Mouse (Mus musculus): ENCODE results near the gene Caskin2.

The Caskin2 gene

GRCm38 (mm10) chr11:115830550-115831325 is 17.3 kb upstream of the Caskin2 start:
- DNase-seq, result no peak

- no peak for DNase-seq
Measured at GRCm38 (mm10) chr11:115829036-115829435, 15.6 kb upstream of the Caskin2 start.

- DNase-seq, result no peak
Measured at GRCm38 (mm10) chr11:115827624-115828023, 14.2 kb upstream of the Caskin2 start.

- no peak for DNase-seq
Measured at GRCm38 (mm10) chr11:115826487-115826886, 13.0 kb upstream of the Caskin2 start.

DNA sequence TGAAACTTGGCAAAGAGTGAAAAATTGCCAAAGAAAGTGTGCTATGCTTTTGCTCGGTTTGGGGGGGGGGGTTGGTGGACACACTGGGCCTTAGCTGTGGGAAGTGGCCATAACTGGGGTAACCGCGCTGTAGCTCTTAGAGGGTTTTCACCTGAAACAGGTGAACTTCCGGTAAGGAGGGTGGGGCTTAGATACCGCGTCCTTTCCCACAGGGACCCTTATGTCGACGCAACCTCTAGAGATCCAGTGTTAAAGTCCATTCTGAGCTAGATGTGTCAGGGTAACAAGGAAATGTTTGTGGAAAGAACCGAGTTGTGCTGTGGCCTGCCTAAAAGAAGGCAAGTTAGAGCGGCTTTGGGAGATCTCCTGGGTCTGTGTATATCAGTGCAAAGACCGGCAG is 11.4 kb upstream of the Caskin2 start:
- no peak for DNase-seq

DNA sequence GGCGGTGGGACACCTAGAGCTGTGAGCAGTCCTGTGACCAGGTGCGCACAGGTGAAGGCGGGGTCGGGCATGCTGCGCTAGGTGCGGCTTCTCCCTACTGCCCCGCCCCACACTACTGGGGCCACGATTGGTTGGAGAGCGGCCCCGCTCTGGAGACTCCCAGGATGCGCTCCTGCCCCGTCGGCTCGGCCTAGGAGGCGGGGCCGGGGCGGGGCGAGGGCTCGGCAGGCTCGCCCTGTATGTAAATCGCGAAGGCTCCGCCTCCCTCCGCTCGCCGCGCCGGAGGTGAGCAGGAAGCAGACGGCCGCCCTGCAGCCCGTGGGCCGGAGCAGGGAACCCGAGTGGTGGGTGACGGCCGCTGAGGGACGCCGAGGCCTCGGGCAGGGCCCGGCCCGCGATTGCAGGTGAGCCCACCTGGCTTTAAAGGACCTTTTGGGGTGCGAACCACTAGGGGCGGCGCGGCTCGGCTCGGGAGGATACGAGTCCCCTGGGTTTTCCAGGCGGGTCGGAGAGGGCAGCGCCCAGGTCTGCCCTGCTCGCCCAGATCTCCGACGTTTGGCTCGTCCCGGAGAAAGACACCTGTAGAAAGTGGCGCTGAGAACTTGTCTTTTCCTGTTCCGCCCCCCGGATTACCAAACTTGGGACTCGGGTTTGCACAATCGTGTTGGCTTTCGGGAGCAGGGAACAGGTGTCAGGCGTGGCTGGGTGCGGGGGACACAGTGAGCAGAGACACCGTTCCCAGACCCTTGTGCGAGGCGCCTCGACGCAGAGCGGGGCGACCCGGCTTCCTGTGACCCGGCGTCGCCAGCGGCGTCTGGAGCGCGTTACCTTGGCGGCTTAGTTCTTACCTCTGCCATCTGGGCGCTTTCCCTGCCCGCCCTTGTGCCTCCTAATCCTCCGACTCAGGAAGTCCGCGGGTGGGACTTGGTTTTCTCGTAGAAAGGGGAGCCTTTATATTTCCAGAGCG is 10.6 kb upstream of the Caskin2 start, which contains the start of gene Llgl2:
Llgl2 (plus strand) TSS at position 276 of the 967 bp plus-strand sequence.
- peak; percentile 71 for DNase-seq

GRCm38 (mm10) chr11:115821001-115821400 is 7.6 kb upstream of the Caskin2 start:
- DNase-seq, result no peak

DNA sequence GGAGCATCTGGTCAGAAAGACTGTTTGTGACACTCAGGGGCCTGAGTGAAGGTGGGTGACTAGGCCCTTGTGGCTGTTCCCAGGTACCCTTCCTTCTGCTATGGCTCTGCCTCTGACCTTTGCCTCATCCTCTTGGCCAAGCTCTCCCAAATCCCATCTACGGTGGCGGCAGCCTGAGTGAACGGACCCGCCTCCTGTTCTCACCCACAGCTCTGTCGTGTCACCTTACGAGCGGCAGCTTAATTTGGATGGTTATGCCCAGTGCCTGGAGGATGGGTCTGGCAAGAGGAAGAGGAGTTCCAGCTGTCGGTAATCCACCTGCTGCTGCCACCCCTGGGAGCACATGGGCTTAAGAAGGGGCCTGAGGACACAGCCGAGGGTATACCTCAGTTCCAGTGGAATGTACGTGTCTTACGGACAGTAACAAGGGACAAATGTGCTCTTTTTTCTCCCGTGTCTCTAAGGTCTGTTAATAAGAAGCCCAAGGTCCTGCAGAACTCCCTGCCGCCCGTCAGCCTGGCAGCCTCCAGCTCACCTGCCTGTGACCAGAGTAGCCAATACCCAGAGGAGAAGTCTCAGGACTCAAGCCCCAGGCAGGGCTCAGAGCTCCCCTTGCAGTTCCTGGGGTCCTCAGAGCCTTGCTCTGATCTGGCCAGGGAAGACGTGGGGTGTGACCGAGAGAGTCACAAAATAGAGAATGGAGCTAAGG is 6.6 kb upstream of the Caskin2 start:
- DNase-seq, result no peak

DNA sequence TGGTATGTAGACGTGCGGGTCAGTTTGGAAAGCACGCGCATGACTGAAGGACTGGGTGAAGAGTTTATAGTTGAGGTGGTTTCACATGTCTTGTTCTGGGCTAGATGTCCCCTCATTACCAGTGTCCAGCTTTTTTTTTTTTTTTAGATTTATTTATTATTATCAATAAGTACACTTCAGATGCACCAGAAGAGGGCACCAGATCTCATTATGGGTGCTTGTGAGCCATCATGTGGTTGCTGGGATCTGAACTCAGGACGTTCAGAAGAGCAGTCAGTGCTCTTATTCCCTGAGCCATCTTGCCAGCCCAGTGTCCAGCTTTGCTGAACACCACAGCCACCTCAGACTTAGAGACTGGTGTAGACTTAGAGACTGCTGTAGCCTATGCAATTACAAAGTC is 3.9 kb upstream of the Caskin2 start:
- DNase-seq, result no peak

DNA sequence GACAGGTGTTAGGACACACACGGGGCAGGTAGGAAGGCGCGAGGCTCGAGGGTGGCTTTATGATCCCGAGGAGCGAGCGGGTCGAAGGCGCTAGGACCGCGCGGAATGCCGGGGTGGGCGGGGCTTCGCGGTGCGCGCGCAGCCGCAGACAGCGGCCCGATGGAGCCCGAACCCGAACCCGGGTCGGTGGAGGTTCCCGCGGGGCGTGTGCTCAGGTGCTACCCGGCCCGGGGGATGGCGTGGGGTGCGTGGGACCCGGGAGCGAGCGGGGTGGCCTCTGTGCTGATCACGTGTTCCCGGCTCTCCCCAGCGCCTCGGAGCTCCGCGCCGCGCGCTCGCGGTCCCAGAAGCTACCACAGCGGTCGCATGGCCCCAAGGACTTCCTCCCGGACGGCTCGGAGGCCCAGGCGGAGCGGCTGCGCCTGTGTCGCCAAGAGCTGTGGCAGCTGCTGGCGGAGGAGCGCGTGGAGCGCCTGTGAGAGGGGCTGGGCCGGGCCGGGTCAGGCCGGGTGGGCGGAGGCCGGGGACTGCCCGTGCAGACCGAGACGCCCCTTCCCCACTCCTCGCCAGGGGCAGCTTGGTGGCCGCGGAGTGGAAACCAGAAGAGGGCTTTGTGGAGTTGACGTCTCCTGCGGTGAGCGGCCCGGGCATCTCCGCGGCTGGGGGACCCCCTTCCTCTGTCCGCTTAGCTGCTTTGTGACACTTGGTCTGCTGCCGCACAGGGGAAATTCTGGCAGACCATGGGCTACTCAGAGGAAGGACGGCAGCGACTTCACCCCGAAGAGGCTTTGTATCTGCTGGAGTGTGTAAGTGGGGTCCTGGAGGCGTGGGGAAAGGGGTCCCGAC is 1.4 kb upstream of the Caskin2 start, which contains the start of gene Tsen54:
Tsen54 (plus strand) TSS at position 120 of the 846 bp plus-strand sequence.
- DNase-seq, result peak; percentile 87

- DNase-seq, result no peak
Measured at GRCm38 (mm10) chr11:115812533-115813420, 662 bp downstream of the Caskin2 start.

DNA sequence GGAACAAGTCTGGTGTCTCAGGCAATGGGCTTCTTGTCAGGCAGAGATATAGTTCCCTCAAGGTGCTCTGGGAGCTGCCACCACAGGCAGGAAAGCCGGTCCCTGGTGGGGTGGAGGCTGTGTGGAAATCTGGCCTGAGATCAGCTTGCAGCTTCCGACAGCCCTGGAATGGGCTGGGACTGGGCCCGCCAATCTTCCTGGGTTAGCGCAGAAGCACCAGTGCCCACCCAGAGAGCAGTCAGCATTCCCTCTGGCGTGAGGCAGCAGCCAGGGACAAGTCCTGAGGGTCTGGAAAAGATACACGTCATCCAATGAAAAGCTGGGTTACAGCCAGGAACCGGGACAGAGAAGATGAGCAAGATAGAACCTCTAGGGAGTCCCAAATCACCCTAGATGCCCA is 1.3 kb downstream of the Caskin2 start:
- no peak for DNase-seq

- no peak for DNase-seq
Measured at GRCm38 (mm10) chr11:115811381-115812093, 1.9 kb downstream of the Caskin2 start.

GRCm38 (mm10) chr11:115810377-115810776 is 3.1 kb downstream of the Caskin2 start:
- DNase-seq, result no peak

DNA sequence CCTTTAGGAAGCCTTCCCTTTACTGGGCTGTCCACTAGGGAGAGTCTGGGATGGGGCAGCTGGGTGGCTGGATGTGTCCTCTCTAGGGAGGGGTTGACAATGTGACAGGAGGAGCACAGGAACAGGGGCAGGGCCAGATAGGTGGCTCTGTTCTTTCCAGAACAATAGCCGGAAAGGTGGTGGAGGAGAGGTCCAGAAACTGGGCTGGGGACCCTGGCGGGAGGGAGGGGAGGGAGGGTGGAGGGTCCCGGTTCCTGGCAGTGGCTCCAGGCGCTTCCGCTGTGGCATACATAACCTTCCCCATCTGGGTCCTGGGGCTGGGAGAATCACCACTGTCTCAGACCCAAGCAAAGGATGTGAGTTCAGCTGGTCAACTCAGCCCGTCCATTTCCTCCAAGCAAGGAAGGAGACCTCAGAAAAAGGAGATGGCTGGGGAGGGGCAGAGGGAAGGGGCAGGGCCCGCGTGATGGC is 4.1 kb downstream of the Caskin2 start:
- DNase-seq, result no peak

- no peak for DNase-seq
Measured at GRCm38 (mm10) chr11:115808696-115809310, 4.6 kb downstream of the Caskin2 start.

DNA sequence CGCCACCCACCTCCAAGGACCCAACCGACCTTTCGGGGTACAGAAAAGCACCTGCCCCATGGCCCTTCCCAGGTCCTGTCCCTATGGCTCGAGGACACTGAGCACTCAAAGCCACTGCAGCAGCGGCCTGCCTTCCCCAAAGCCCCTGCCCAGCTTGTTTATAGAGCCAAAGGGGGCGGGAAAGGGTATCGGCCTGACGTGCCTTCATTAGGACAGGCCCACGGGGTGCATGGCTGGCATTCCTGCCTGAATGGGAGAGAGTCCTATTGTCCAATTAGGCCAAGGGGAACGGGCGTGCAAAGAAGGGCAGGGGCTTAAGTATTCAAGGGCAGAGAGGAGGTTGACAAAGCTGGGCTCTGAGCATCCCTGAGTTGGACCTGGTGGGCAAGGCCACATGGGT is 5.5 kb downstream of the Caskin2 start:
- DNase-seq, result no peak

DNA sequence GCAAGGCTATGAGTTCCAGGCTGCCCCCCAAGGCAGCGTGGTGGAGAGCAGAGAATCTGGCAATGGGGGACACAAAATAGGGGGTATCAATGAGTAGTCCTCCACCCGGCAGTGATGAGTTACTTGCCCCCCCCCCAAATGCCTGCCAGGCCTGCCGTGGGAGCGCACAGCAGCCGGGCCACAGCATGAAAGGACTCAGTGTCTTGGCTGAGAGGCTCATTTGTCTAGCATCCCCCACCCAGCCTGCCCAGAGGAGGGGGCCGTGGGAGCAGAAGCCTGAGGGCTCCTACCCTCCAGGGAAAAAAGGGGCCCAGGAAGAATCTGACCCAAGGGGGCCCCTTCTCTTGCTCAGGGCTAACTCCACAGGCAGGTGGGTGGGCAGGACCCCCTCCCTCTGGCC is 6.1 kb downstream of the Caskin2 start:
- no peak for DNase-seq

DNA sequence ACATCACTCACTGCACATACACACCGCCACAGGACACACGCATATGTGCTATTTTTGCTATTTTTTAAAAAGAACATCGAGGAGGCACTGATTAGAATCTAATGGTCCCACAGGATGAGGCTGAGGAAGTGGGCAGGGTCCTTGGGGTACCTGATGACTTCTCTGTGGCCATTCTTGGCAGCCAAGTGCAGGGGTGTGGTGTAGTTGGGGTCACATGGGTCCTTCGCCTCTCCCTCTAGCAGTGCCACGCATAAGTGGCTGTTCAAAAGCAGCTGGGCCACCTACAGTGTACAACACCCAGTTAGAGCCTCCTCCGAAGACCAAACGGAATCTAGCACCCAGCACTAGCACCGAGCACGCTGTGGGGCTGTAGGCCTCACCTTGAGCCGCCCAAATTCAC is 7.3 kb downstream of the Caskin2 start:
- no peak for DNase-seq

DNA sequence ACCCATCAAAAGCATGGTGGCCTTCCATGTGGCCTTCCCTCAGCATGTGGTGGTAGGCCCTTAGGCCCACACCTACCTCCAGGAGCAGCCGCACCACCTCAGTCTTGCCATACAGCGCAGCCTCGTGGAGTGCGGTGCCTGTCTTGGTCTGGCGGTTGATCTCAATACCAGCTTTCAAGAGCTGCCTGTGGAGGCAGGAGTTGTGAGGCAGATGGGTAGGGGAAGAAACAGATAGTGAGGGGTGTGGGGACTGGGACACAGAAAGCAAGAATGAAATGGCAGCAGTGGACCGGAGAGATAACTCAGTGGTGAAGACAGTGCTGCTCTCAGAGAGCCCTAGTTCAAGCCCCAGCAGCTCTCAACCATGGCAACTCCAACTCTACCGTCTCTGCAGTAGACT is 8.4 kb downstream of the Caskin2 start:
- no peak for DNase-seq

Data from right cerebral cortex, postnatal 25 days (tissue).